Mouse (Mus musculus): ENCODE measurements around the gene Tst.

Tst gene

GRCm38 (mm10) chr15:78429139-78429459 is 23.4 kb upstream of the Tst start:
- no peak for DNase-seq

- DNase-seq = peak; percentile 79
Measured at GRCm38 (mm10) chr15:78428391-78429138, 22.9 kb upstream of the Tst start, which contains the start of gene Kctd17. Kctd17 (plus strand) TSS chr15:78428564.

GRCm38 (mm10) chr15:78425230-78425629 is 19.5 kb upstream of the Tst start:
- no peak for DNase-seq

GRCm38 (mm10) chr15:78424507-78424906 is 18.8 kb upstream of the Tst start:
- peak; percentile 13 for DNase-seq

GRCm38 (mm10) chr15:78422046-78422956 is 16.6 kb upstream of the Tst start:
- DNase-seq = peak; percentile 83

- DNase-seq = no peak
Measured at GRCm38 (mm10) chr15:78420395-78420794, 14.7 kb upstream of the Tst start.

- no peak for DNase-seq
Measured at GRCm38 (mm10) chr15:78416937-78417336, 11.2 kb upstream of the Tst start.

- no peak for DNase-seq
Measured at GRCm38 (mm10) chr15:78414157-78414556, 8.4 kb upstream of the Tst start.

GRCm38 (mm10) chr15:78413719-78414117 is 8.0 kb upstream of the Tst start:
- no peak for DNase-seq

- DNase-seq = no peak
Measured at GRCm38 (mm10) chr15:78413083-78413718, 7.5 kb upstream of the Tst start.

- no peak for DNase-seq
Measured at GRCm38 (mm10) chr15:78409570-78410052, 3.9 kb upstream of the Tst start.

- peak; percentile 93 for DNase-seq
Measured at GRCm38 (mm10) chr15:78406293-78406934, 707 bp upstream of the Tst start, which contains the start of gene Mpst. Mpst (plus strand) TSS chr15:78406416.

- no peak for DNase-seq
Measured at GRCm38 (mm10) chr15:78405098-78405497, 609 bp downstream of the Tst start.

GRCm38 (mm10) chr15:78403896-78404295 is 1.8 kb downstream of the Tst start:
- DNase-seq = no peak

GRCm38 (mm10) chr15:78403301-78403741 is 2.4 kb downstream of the Tst start:
- no peak for DNase-seq

GRCm38 (mm10) chr15:78402423-78402822 is 3.3 kb downstream of the Tst start:
- DNase-seq = no peak

- DNase-seq = peak; percentile 59
Measured at GRCm38 (mm10) chr15:78401921-78402320, 3.8 kb downstream of the Tst start.

- no peak for DNase-seq
Measured at GRCm38 (mm10) chr15:78401345-78401744, 4.4 kb downstream of the Tst start.

GRCm38 (mm10) chr15:78395478-78395962 is 10.2 kb downstream of the Tst start, which contains the start of gene Tex33:
Tex33 (minus strand) TSS chr15:78395912.
- no peak for DNase-seq

- DNase-seq = no peak
Measured at GRCm38 (mm10) chr15:78390855-78391254, 14.9 kb downstream of the Tst start.

GRCm38 (mm10) chr15:78385564-78385963 is 20.1 kb downstream of the Tst start:
- no peak for DNase-seq

Measured in cerebellum, adult 9-10 months (tissue).